Mouse (Mus musculus) NIH3T3 (cell line): ENCODE measurements around the gene Znrf3.
"Not testable (repeated sequence)": the region's sequence is repeated elsewhere in the genome, so short reads cannot be mapped to it uniquely, and the experiment has no call there.

Source experiments
- DNase-seq: peaks from one replicate; pipeline ENCODE4 v3.0.0-alpha.2; 2012; ENCODE audit warnings: low read depth

The Znrf3 gene

GRCm38 (mm10) chr11:5444599-5445451, at the start of gene Znrf3:
Znrf3 (minus strand) TSS chr11:5444847.
- DNase-seq, result peak; percentile 96

GRCm38 (mm10) chr11:5493869-5494268, 49.2 kb upstream of the Znrf3 start:
- peak; percentile 64 for DNase-seq

- DNase-seq, result no peak
These were observed 47.3 kb upstream of the Znrf3 start for GRCm38 (mm10) chr11:5491912-5492311.

- DNase-seq, result no peak
These were observed 46.5 kb upstream of the Znrf3 start for GRCm38 (mm10) chr11:5490989-5491656.

- DNase-seq, result not testable (repeated sequence)
These were observed 44.8 kb upstream of the Znrf3 start for GRCm38 (mm10) chr11:5489433-5489832.

- DNase-seq, result peak; percentile 95
These were observed 40.8 kb upstream of the Znrf3 start for GRCm38 (mm10) chr11:5485193-5486011.

GRCm38 (mm10) chr11:5482581-5482980, 37.9 kb upstream of the Znrf3 start:
- DNase-seq, result no peak

- DNase-seq, result no peak
These were observed 34.2 kb upstream of the Znrf3 start for GRCm38 (mm10) chr11:5478831-5479230.

GRCm38 (mm10) chr11:5478193-5478592, 33.5 kb upstream of the Znrf3 start:
- DNase-seq, result no peak

- DNase-seq, result no peak
These were observed 32.2 kb upstream of the Znrf3 start for GRCm38 (mm10) chr11:5476806-5477205.

- not testable (repeated sequence) for DNase-seq
These were observed 31.0 kb upstream of the Znrf3 start for GRCm38 (mm10) chr11:5475556-5476118.

- DNase-seq, result peak; percentile 91
These were observed 29.5 kb upstream of the Znrf3 start for GRCm38 (mm10) chr11:5474130-5474529.

- DNase-seq, result peak; percentile 23
These were observed 25.4 kb upstream of the Znrf3 start for GRCm38 (mm10) chr11:5470055-5470454.

GRCm38 (mm10) chr11:5469084-5469483, 24.4 kb upstream of the Znrf3 start:
- DNase-seq, result peak; percentile 50

- DNase-seq, result no peak
These were observed 23.8 kb upstream of the Znrf3 start for GRCm38 (mm10) chr11:5468471-5468870.

GRCm38 (mm10) chr11:5451923-5452322, 7.3 kb upstream of the Znrf3 start:
- no peak for DNase-seq

- DNase-seq, result no peak
These were observed 6.7 kb upstream of the Znrf3 start for GRCm38 (mm10) chr11:5451341-5451740.

GRCm38 (mm10) chr11:5450701-5451100, 6.1 kb upstream of the Znrf3 start:
- no peak for DNase-seq

GRCm38 (mm10) chr11:5445452-5445953, 856 bp upstream of the Znrf3 start:
- no peak for DNase-seq

GRCm38 (mm10) chr11:5444234-5444598, 431 bp downstream of the Znrf3 start:
- DNase-seq, result peak; percentile 64

GRCm38 (mm10) chr11:5443511-5444233, 975 bp downstream of the Znrf3 start:
- DNase-seq, result peak; percentile 18
